Mouse (Mus musculus): Measurements from ENCODE around the gene Kcnh2.
"Not testable (repeated sequence)": the region's sequence is repeated elsewhere in the genome, so short reads cannot be mapped to it uniquely, and the experiment has no call there.

The Kcnh2 gene

GRCm38 (mm10) chr5:24351278-24351677, at the start of gene Kcnh2:
TSS of gene Kcnh2 (minus strand) at chr5:24351604.
- no peak for DNase-seq (ENCODE audit: low read depth)

GRCm38 (mm10) chr5:24400362-24400761, 49.0 kb upstream of the Kcnh2 start:
- DNase-seq (ENCODE audit: low read depth) = no peak

GRCm38 (mm10) chr5:24399686-24400085, 48.3 kb upstream of the Kcnh2 start:
- no peak for DNase-seq (ENCODE audit: low read depth)

GRCm38 (mm10) chr5:24396254-24396653, 44.9 kb upstream of the Kcnh2 start:
- not testable (repeated sequence) for DNase-seq (ENCODE audit: low read depth)

- peak; percentile 95 for DNase-seq (ENCODE audit: low read depth)
These were observed 42.9 kb upstream of the Kcnh2 start for GRCm38 (mm10) chr5:24394165-24394894.

- peak; percentile 94 for DNase-seq (ENCODE audit: low read depth)
These were observed 42.1 kb upstream of the Kcnh2 start, which contains the start of gene Abcb8 for GRCm38 (mm10) chr5:24393392-24393997. TSS of gene Abcb8 (plus strand) at chr5:24393663.

GRCm38 (mm10) chr5:24392724-24393123, 41.3 kb upstream of the Kcnh2 start:
- peak; percentile 28 for DNase-seq (ENCODE audit: low read depth)

- DNase-seq (ENCODE audit: low read depth) = no peak
These were observed 40.5 kb upstream of the Kcnh2 start, which contains the start of gene Atg9b for GRCm38 (mm10) chr5:24391864-24392263. TSS of gene Atg9b (minus strand) at chr5:24392143.

GRCm38 (mm10) chr5:24389658-24390020, 38.2 kb upstream of the Kcnh2 start:
- DNase-seq (ENCODE audit: low read depth) = no peak

- DNase-seq (ENCODE audit: low read depth) = peak; percentile 68
These were observed 37.7 kb upstream of the Kcnh2 start for GRCm38 (mm10) chr5:24389011-24389657.

GRCm38 (mm10) chr5:24388246-24388915, 37.0 kb upstream of the Kcnh2 start:
- no peak for DNase-seq (ENCODE audit: low read depth)

- peak; percentile 64 for DNase-seq (ENCODE audit: low read depth)
These were observed 36.1 kb upstream of the Kcnh2 start for GRCm38 (mm10) chr5:24387264-24388241.

GRCm38 (mm10) chr5:24385887-24386550, 34.6 kb upstream of the Kcnh2 start:
- no peak for DNase-seq (ENCODE audit: low read depth)

GRCm38 (mm10) chr5:24385374-24385773, 34.0 kb upstream of the Kcnh2 start:
- no peak for DNase-seq (ENCODE audit: low read depth)

- DNase-seq (ENCODE audit: low read depth) = peak; percentile 64
These were observed 33.0 kb upstream of the Kcnh2 start for GRCm38 (mm10) chr5:24384407-24384806.

GRCm38 (mm10) chr5:24383026-24383859, 31.8 kb upstream of the Kcnh2 start:
- DNase-seq (ENCODE audit: low read depth) = peak; percentile 95

- no peak for DNase-seq (ENCODE audit: low read depth)
These were observed 30.6 kb upstream of the Kcnh2 start for GRCm38 (mm10) chr5:24381988-24382387.

- DNase-seq (ENCODE audit: low read depth) = no peak
These were observed 30.1 kb upstream of the Kcnh2 start for GRCm38 (mm10) chr5:24381486-24381885.

- DNase-seq (ENCODE audit: low read depth) = no peak
These were observed 29.1 kb upstream of the Kcnh2 start for GRCm38 (mm10) chr5:24380499-24380898.

GRCm38 (mm10) chr5:24379501-24379900, 28.1 kb upstream of the Kcnh2 start:
- DNase-seq (ENCODE audit: low read depth) = no peak
